Comparison of ENCODE assay signal across 8 mouse cellular contexts in the genomic region with DNA sequence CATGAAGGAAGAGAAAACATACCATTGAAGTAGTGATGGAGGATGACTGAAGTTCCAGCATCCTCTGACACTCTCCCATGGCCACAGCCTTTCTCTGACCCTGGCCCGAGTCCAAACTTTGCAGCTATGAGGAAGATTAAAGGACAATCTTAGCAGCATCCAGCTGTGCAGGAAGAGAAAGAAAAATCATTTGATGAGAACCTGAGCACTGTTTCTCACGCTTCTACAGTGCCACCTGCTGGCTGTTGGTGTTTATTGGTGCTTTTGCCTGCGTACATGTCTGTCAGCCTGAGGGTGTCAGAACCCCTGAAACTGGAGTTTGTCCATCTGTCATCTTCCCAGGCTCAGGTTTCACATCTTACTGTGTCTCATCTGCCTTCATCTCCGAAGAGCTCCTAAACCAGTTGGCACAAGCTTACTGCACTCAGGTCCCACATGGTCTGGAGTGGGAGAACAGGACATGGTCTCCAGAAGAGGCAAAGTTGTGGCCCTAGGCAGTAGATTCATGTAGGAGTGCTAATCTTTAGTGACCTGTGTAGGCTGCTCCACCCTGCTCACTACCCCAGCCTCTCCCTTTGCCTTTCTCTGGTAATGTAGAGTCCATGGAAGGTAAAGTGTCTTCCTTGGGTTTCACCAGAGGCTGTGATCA. TPM values are rescaled to one million over a fixed set of nuclear protein-coding genes. Genes with fewer than 3 reads are reported as not detected.
A peak's percentile ranks its signal among the peaks of the same experiment; 100 is the strongest.
DNase-seq lines count a peak whose midpoint lies in the region; ATAC-seq lines count a peak whose summit lies in the region.

No protein-coding gene starts in this region.

- H3K36me3 ChIP-seq in hindbrain, embryonic 14.5 days (replicated peaks; ENCODE audit: control insufficient read depth, insufficient read depth), result no peaks in the 10 kb centered on the region

- peak; percentile 59; the same call in 1 of the 2 replicates for ATAC-seq in hindbrain, embryonic 14.5 days (ENCODE audit: low FRiP score)

- 8% methylated on average over 4 of the region's 4 CpGs for WGBS in hindbrain, embryonic 14.5 days

- no peak overlapping the region for H3K4me3 ChIP-seq in hindbrain, embryonic 14.5 days (replicated peaks; ENCODE audit: low read length)

- H3K9me3 ChIP-seq in hindbrain, embryonic 14.5 days (ENCODE audit: control insufficient read depth, low read length), result no peaks in the 10 kb centered on the region

- H3K4me2 ChIP-seq in hindbrain, embryonic 14.5 days (replicated peaks), result no peak overlapping the region

- no peaks in the 10 kb centered on the region for H3K27me3 ChIP-seq in hindbrain, embryonic 14.5 days (ENCODE audit: control insufficient read depth, insufficient read depth, low read length)

- no peak overlapping the region for H3K27ac ChIP-seq in hindbrain, embryonic 14.5 days

- no peaks in the 10 kb centered on the region for H3K4me1 ChIP-seq in hindbrain, embryonic 14.5 days (replicated peaks; ENCODE audit: control insufficient read depth, insufficient read depth, low read length)

- DNase-seq in R1 (ENCODE audit: low read depth, low spot score), result peak; percentile 75
- DNase-seq in cerebellum, adult 8-10 months, result peak; percentile 72
- peak; percentile 46 to 79 for DNase-seq in frontal cortex, postnatal 10 days (ENCODE audit: low spot score in 2 of 2)
- DNase-seq in hindbrain, embryonic 14.5 days (ENCODE audit: low spot score), result peak; percentile 93
- DNase-seq in layer of hippocampus, postnatal 14 days (ENCODE audit: low spot score in 2 of 2), result peak; percentile 85 to 89
- DNase-seq in lung, postnatal 4 days, result peak; percentile 81 to 89
- peak; percentile 87 for DNase-seq in right cerebral cortex, postnatal 14 days
- DNase-seq in urinary bladder, postnatal 25 days (ENCODE audit: low spot score), result peak; percentile 78

- H3K9ac ChIP-seq in hindbrain, embryonic 14.5 days, result no peak overlapping the region; the same call in 1 of the 2 replicates

RNA-seq across cellular contexts. Expression of gene Ptchd3, which starts 21.7 kb away (rescaled TPM):
- polyA plus RNA-seq in hindbrain, embryonic 14.5 days (2014; fragmentation: Nextera tagmentation; extraction: Ambion mirVana), result not detected in 2 replicates
- total RNA-seq in layer of hippocampus, postnatal 14 days (2021), result not detected
